Mouse (Mus musculus): Measurements from ENCODE around the gene Ccdc88a.

GRCm38 (mm10) chr11:29509421-29509820 is 136.0 kb downstream of the Ccdc88a start:
- TF ChIP-seq GATA1 (IDR thresholded peaks at IDR 0.05; ENCODE audit: low read length) (no peak), TAL1 (IDR thresholded peaks at IDR 0.05; ENCODE audit: low read length) (no peak)

Measured in erythroblast, embryonic 14.5 days (primary cell).